Mouse (Mus musculus) stomach, embryonic 14.5 days (tissue): ENCODE results near the gene Cxcr2. TPM values are rescaled to one million over a fixed set of nuclear protein-coding genes. Genes with fewer than 3 reads are reported as not detected.

ENCODE experiments used
- ATAC-seq: fragments of 200-750 bp; cut with Nextera tagmentation; 2 replicates; pipeline ENCODE4 v1.8.0; 2017; ENCODE audit warnings: low read depth, moderate TSS enrichment; ENCODE audit not compliant: insufficient number of reproducible peaks, insufficient read depth, low FRiP score
- H3K27ac ChIP-seq: fragments of 300-500 bp; sonication (generic); 2 replicates; pipeline ENCODE4 v1.5.1; 2014; ENCODE audit warnings: mild to moderate bottlenecking, low read length, moderate library complexity, mixed read lengths
- H3K27me3 ChIP-seq: fragments of 300-500 bp; sonication (generic); 2 replicates; pipeline ENCODE4 v1.6.1; 2014; ENCODE audit warnings: low read length, control low read depth, mixed read lengths; ENCODE audit not compliant: control insufficient read depth, insufficient read depth
- H3K36me3 ChIP-seq: fragments of 300-500 bp; sonication (generic); 2 replicates; pipeline ENCODE4 v1.6.1; 2014; ENCODE audit warnings: mild to moderate bottlenecking, control low read depth, low read length, moderate library complexity, mixed read lengths; ENCODE audit not compliant: control insufficient read depth, insufficient read depth
- H3K4me1 ChIP-seq: fragments of 300-500 bp; sonication (generic); 2 replicates; pipeline ENCODE4 v1.6.1; 2014; ENCODE audit warnings: low read length, control low read depth, mixed read lengths; ENCODE audit not compliant: control insufficient read depth, insufficient read depth
- H3K4me2 ChIP-seq: fragments of 300-500 bp; sonication (generic); replicated peaks from 2 replicates; pipeline ENCODE4 v1.6.1; 2014; ENCODE audit warnings: low read depth, low read length, control low read depth
- H3K4me3 ChIP-seq: fragments of 300-500 bp; sonication (generic); 2 replicates; pipeline ENCODE4 v1.5.1; 2014; ENCODE audit warnings: low read depth, low read length, control low read depth
- H3K9ac ChIP-seq: fragments of 300-500 bp; sonication (generic); replicated peaks from 2 replicates; pipeline ENCODE4 v1.6.1; 2014; ENCODE audit warnings: low read depth, mild to moderate bottlenecking, control low read depth, low read length, moderate library complexity, mixed read lengths
- H3K9me3 ChIP-seq: fragments of 300-500 bp; sonication (generic); 2 replicates; pipeline ENCODE4 v1.6.1; 2016; ENCODE audit warnings: low read depth, low read length, control low read depth; ENCODE audit not compliant: control insufficient read depth
- WGBS: fragments of 180-500 bp; shearing (Covaris S2); extraction: QIAGEN DNeasy Blood & Tissue Kit; methylation state at CpG from one replicate; pipeline ENCODE4 v1.1.7; 2014; 5-methylcytosine and 5-hydroxymethylcytosine counted together
- polyA plus RNA-seq: library from polyadenylated mRNA; unstranded; fragments of >200 nt; fragmentation: Nextera tagmentation; extraction: Ambion mirVana; gene quantifications from 2 replicates; pipeline ENCODE4 v1.2.1, GENCODE M21; 2014

The Cxcr2 gene
- polyA plus RNA-seq, 1 experiment from 2014 or later: 0.07 TPM

GRCm38 (mm10) chr1:74117876-74118275, 35.9 kb upstream of the Cxcr2 start:
- H3K4me3 ChIP-seq: no peak overlapping the region
- no peak overlapping the region for H3K9ac ChIP-seq
- no peaks in the 10 kb centered on the region for H3K4me1 ChIP-seq
- H3K36me3 ChIP-seq: no peaks in the 10 kb centered on the region
- no peaks in the 10 kb centered on the region for H3K9me3 ChIP-seq
- no peak overlapping the region for H3K27ac ChIP-seq
- no peak for ATAC-seq
- H3K27me3 ChIP-seq: no peaks in the 10 kb centered on the region
- 84% methylated on average over 6 of the region's 6 CpGs for WGBS
- H3K4me2 ChIP-seq: no peak overlapping the region

DNA sequence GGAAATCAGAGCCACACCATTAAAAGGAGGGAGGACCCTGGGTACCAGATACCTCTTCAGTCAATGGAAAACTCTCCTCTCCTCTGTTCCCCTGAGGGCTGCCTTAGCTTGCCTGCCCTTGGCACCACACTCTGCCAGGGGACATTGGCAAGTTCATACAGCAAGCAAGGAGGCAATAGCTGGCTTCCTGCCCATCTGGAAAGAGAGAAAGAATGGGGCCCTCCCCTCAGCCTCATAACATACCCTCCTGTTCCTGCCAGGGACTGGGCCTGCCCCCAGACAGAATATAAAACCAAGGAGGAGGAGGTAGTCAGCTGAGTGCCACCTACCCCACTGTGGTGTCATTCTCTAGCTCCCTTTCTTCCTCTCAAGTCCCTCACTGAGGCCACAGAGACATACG, 34.7 kb upstream of the Cxcr2 start:
- Histone ChIP-seq H3K4me2 (no peak overlapping the region), H3K27ac (no peak overlapping the region), H3K9ac (no peak overlapping the region), H3K4me1 (0 out of 2 replicates have a peak, but pooled peaks cover 2% of the 10 kb centered on the region), H3K4me3 (no peak overlapping the region), H3K9me3 (no peaks in the 10 kb centered on the region), H3K27me3 (no peaks in the 10 kb centered on the region), H3K36me3 (no peaks in the 10 kb centered on the region)
- ATAC-seq: no peak
- 95% methylated on average over 1 of the region's 1 CpGs for WGBS

- Histone ChIP-seq H3K4me2 (no peak overlapping the region), H3K27ac (no peak overlapping the region), H3K9me3 (no peaks in the 10 kb centered on the region), H3K36me3 (no peaks in the 10 kb centered on the region), H3K27me3 (no peaks in the 10 kb centered on the region), H3K9ac (no peak overlapping the region), H3K4me3 (no peak overlapping the region), H3K4me1 (0 out of 2 replicates have a peak, but pooled peaks cover 3% of the 10 kb centered on the region)
- WGBS: 87% methylated on average over 7 of the region's 7 CpGs
- ATAC-seq: no peak
Measured at GRCm38 (mm10) chr1:74121138-74121537, 32.7 kb upstream of the Cxcr2 start.

DNA sequence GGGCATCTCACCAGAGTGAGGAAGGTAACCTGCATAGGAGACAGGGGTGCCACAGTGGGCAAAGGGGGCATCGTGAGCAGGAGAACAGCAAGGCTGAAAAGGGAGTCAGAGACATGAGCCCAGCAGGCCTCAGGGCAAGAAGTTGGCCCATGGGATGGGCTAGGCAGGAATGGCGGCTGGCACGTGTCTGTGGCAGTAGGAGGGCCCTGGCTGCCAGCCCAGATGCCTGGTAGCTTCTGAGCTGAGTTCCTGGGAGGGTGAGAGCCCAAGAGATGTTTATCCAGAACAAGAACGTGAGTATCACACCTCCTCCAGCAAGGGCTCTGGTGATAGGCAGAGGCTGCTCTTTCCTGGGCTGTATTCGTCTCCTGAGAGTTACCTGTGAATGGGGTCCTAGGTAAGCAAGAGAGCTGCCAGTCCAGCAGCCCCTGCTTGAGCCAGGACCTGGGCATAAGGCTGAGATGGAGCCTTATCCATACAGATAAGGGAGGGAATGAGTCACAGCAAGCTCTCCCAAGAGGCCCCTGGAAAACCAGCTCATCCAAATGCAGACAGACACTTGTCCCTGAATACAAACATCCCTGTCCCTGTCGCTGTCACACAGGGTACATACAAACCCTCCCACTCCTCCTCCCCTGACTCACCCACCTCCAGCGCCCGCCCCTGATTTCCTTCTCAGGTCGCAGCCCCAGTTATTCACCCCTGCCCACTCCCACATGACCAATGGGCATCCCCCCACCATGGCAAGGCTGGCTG, 31.8 kb upstream of the Cxcr2 start:
- no peaks in the 10 kb centered on the region for H3K36me3 ChIP-seq
- WGBS: 44% methylated on average over 9 of the region's 9 CpGs

GRCm38 (mm10) chr1:74123215-74123614, 30.6 kb upstream of the Cxcr2 start:
- Histone ChIP-seq H3K4me2 (no peak overlapping the region), H3K27ac (no peak overlapping the region), H3K9ac (no peak overlapping the region), H3K9me3 (no peaks in the 10 kb centered on the region), H3K36me3 (no peaks in the 10 kb centered on the region), H3K27me3 (no peaks in the 10 kb centered on the region), H3K4me1 (0 out of 2 replicates have a peak, but pooled peaks cover 3% of the 10 kb centered on the region), H3K4me3 (no peak overlapping the region)
- ATAC-seq: no peak
- 68% methylated on average over 8 of the region's 8 CpGs for WGBS

More for the DNA sequence above, 31.8 kb upstream of the Cxcr2 start:
- Histone ChIP-seq H3K9ac (no peak overlapping the region), H3K4me3 (no peak overlapping the region), H3K9me3 (no peaks in the 10 kb centered on the region), H3K4me1 (0 out of 2 replicates have a peak, but pooled peaks cover 3% of the 10 kb centered on the region), H3K4me2 (no peak overlapping the region), H3K27me3 (no peaks in the 10 kb centered on the region), H3K27ac (no peak overlapping the region)
- ATAC-seq: no peak

DNA sequence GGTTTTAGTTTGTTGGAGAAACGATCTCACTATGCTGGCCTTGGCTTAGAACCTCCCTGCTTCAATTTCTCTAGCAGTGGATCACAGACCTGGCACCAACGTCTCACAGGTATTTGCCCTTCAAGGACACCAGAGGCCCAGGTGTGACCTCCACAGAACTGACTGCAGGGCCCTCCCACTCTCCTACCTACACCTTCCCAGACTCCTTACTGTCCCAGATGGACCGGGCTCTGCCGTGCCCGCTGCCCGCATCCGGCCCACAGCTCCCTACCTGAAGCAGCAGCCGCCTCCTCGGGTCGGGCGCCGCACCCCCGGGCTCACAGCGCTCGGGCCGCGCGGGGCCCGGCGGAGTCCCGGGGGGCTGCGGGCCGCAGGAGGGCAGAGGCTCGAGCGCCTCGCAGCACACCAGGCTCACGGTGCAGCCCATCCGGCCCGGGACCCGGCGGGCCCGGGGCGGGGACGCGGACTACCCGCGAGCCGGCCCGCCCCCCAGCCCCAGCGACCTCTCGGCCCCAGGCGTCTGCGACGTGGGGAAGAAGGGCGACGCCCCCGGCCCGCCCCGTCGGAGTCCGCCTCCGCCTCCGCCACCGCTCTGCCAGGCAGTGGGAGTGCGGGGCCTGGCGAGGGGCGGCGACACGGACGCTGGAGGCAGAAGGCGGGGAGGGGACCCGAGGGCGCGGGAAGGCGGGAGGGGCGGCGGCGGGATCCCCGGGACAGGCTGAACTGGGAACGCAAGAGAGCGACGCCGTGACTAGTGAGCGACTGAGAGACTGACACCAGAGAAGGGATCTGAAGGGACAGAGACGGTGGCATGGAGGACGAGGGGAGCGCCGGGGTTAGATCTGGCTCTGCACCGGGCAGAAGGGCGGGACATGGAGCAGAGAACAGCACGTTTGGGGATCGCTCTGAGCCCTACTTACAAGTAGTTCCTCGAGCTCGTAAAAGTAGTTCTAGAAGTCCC, 29.5 kb upstream of the Cxcr2 start, which contains the start of gene Tns1:
Gene Tns1 (minus strand): TSS at position 429 of the 961 bp plus-strand sequence.
- no peaks in the 10 kb centered on the region for H3K9me3 ChIP-seq
- peak within 1 kb of the TSS; percentile 87 for H3K4me2 ChIP-seq
- no peak within 1 kb of the TSS for H3K27ac ChIP-seq
- H3K36me3 ChIP-seq: no peaks in the 10 kb centered on the region
- peak; percentile 57; the same call in 1 of the 2 replicates for ATAC-seq
- H3K27me3 ChIP-seq: no peaks in the 10 kb centered on the region
- 0 out of 2 replicates have a peak, but pooled peaks cover 3% of the 10 kb centered on the region for H3K4me1 ChIP-seq
- H3K9ac ChIP-seq: peak within 1 kb of the TSS; percentile 61
- peak within 1 kb of the TSS; percentile 51 for H3K4me3 ChIP-seq
- 1% methylated on average over 81 of the region's 84 CpGs for WGBS

DNA sequence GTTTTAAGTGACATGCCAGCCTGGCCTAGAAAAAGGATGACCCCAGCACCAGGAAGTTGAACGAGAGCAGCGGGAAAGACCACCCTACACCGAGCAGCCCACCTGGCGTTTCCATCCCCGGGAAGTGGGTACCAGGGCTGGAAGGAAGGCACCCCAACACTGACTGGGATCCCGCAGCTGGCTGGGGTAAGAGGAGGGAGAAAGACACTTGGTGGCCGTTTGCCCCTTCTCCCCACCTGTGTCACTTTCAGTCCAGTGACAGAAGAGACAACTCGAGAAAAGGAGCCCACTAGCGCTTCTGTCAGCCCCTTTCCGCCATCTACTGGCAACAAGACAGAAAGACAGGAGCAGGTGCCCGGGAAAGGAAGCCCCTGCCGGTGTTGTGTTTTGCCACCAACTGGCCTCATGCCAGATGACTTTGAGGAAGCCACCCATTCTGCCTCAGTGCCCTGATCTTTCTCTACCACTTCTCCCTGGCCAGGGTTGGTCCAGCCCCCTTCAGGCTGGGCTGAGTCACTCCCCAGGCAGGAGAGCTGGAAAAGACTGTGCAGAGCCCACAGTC, 28.7 kb upstream of the Cxcr2 start, which contains the start of gene Rufy4:
Gene Rufy4 (plus strand): TSS at position 551 of the 562 bp plus-strand sequence.
- Histone ChIP-seq H3K9me3 (no peaks in the 10 kb centered on the region), H3K4me3 (peak within 1 kb of the TSS; percentile 51), H3K36me3 (no peaks in the 10 kb centered on the region), H3K4me2 (peak within 1 kb of the TSS; percentile 87), H3K4me1 (0 out of 2 replicates have a peak, but pooled peaks cover 3% of the 10 kb centered on the region), H3K27me3 (no peaks in the 10 kb centered on the region), H3K27ac (no peak within 1 kb of the TSS), H3K9ac (peak within 1 kb of the TSS; percentile 61)
- WGBS: 0% methylated on average over 12 of the region's 12 CpGs
- peak; percentile 30; the same call in 1 of the 2 replicates for ATAC-seq
